Mouse (Mus musculus) heart, embryonic 12.5 days (tissue): ENCODE data around the gene Pdzd8. TPM values are rescaled to one million over a fixed set of nuclear protein-coding genes. Genes with fewer than 3 reads are reported as not detected.

Experiments used
- ATAC-seq: fragments of 200-750 bp; cut with Nextera tagmentation; 2 replicates; pipeline ENCODE4 v1.8.0; 2017; ENCODE audit warnings: moderate TSS enrichment, moderate library complexity; ENCODE audit not compliant: insufficient number of reproducible peaks, low FRiP score
- H3K27ac ChIP-seq: fragments of 300-500 bp; sonication (generic); 2 replicates; pipeline ENCODE4 v1.5.1; 2016; ENCODE audit warnings: mild to moderate bottlenecking, moderate library complexity; ENCODE audit not compliant: poor library complexity, severe bottlenecking
- H3K27me3 ChIP-seq: fragments of 300-500 bp; sonication (generic); replicated peaks from 2 replicates; pipeline ENCODE4 v1.6.1; 2016; ENCODE audit warnings: mild to moderate bottlenecking, moderate library complexity
- H3K36me3 ChIP-seq: fragments of 300-500 bp; sonication (generic); 2 replicates; pipeline ENCODE4 v1.6.1; 2016; ENCODE audit warnings: mild to moderate bottlenecking, moderate library complexity
- H3K4me1 ChIP-seq: fragments of 300-500 bp; sonication (generic); replicated peaks from 2 replicates; pipeline ENCODE4 v1.6.1; 2016; ENCODE audit warnings: mild to moderate bottlenecking
- H3K4me2 ChIP-seq: fragments of 300-500 bp; sonication (generic); 2 replicates; pipeline ENCODE4 v1.6.1; 2016; ENCODE audit warnings: mild to moderate bottlenecking, moderate library complexity
- H3K4me3 ChIP-seq: fragments of 300-500 bp; sonication (generic); 2 replicates; pipeline ENCODE4 v1.5.1; 2016; ENCODE audit warnings: mild to moderate bottlenecking
- H3K9ac ChIP-seq: fragments of 300-500 bp; sonication (generic); 2 replicates; pipeline ENCODE4 v1.6.1; 2016; ENCODE audit warnings: mild to moderate bottlenecking, moderate library complexity
- H3K9me3 ChIP-seq: fragments of 300-500 bp; sonication (generic); replicated peaks from 2 replicates; pipeline ENCODE4 v1.6.1; 2016; ENCODE audit warnings: mild to moderate bottlenecking, moderate library complexity
- WGBS: fragments of 180-500 bp; shearing (Covaris S2); methylation state at CpG from one replicate; pipeline ENCODE4 v1.1.7; 2016; 5-methylcytosine and 5-hydroxymethylcytosine counted together
- polyA plus RNA-seq: library from polyadenylated mRNA; unstranded; fragments of >200 nt; fragmentation: Nextera tagmentation; extraction: Ambion mirVana; gene quantifications from 2 replicates; pipeline ENCODE4 v1.2.1, GENCODE M21; 2016

The Pdzd8 gene
- polyA plus RNA-seq, 1 experiment from 2014 or later: 14.1 TPM

GRCm38 (mm10) chr19:59337872-59338681 is 7.5 kb downstream of the Pdzd8 start:
- Histone ChIP-seq H3K27ac (no peak overlapping the region), H3K9me3 (no peaks in the 10 kb centered on the region), H3K4me1 (peaks cover 7% of the 10 kb centered on the region), H3K9ac (no peak overlapping the region), H3K4me2 (no peak overlapping the region), H3K4me3 (no peak overlapping the region), H3K27me3 (no peaks in the 10 kb centered on the region), H3K36me3 (peaks cover 3% of the 10 kb centered on the region; the same call in 1 of the 2 replicates)
- 85% methylated on average over 3 of the region's 3 CpGs for WGBS
- no peak for ATAC-seq

GRCm38 (mm10) chr19:59336655-59337054 is 8.9 kb downstream of the Pdzd8 start:
- no peak overlapping the region for H3K9ac ChIP-seq
- H3K9me3 ChIP-seq: no peaks in the 10 kb centered on the region
- H3K4me3 ChIP-seq: no peak overlapping the region
- no peaks in the 10 kb centered on the region for H3K27me3 ChIP-seq
- WGBS: 85% methylated on average over 1 of the region's 1 CpGs
- H3K4me2 ChIP-seq: no peak overlapping the region
- H3K4me1 ChIP-seq: peaks cover 5% of the 10 kb centered on the region
- peaks cover 3% of the 10 kb centered on the region; the same call in 1 of the 2 replicates for H3K36me3 ChIP-seq
- H3K27ac ChIP-seq: no peak overlapping the region
- no peak for ATAC-seq

- H3K9ac ChIP-seq: no peak overlapping the region
- peaks cover 2% of the 10 kb centered on the region; the same call in 1 of the 2 replicates for H3K4me1 ChIP-seq
- no peak overlapping the region for H3K27ac ChIP-seq
- H3K4me2 ChIP-seq: no peak overlapping the region
- no peak overlapping the region for H3K4me3 ChIP-seq
- no peaks in the 10 kb centered on the region for H3K9me3 ChIP-seq
- H3K36me3 ChIP-seq: peaks cover 8% of the 10 kb centered on the region
- no peaks in the 10 kb centered on the region for H3K27me3 ChIP-seq
- no peak for ATAC-seq
These were observed 14.8 kb downstream of the Pdzd8 start for GRCm38 (mm10) chr19:59330816-59331225.

GRCm38 (mm10) chr19:59321990-59322389 is 23.6 kb downstream of the Pdzd8 start, which contains the start of gene Rps12-ps3:
Gene Rps12-ps3 (plus strand): TSS chr19:59322290.
- Histone ChIP-seq H3K4me2 (no peak within 1 kb of the TSS), H3K27me3 (no peaks in the 10 kb centered on the region), H3K27ac (no peak within 1 kb of the TSS), H3K4me1 (peaks cover 11% of the 10 kb centered on the region), H3K9me3 (no peaks in the 10 kb centered on the region), H3K36me3 (peaks cover 7% of the 10 kb centered on the region; the same call in 1 of the 2 replicates), H3K4me3 (no peak within 1 kb of the TSS), H3K9ac (no peak within 1 kb of the TSS)
- no peak for ATAC-seq
- 99% methylated on average over 14 of the region's 14 CpGs for WGBS

GRCm38 (mm10) chr19:59316571-59316970 is 29.0 kb downstream of the Pdzd8 start:
- H3K27me3 ChIP-seq: no peaks in the 10 kb centered on the region
- no peaks in the 10 kb centered on the region for H3K4me1 ChIP-seq
- peaks cover 11% of the 10 kb centered on the region for H3K36me3 ChIP-seq
- H3K9me3 ChIP-seq: no peaks in the 10 kb centered on the region
- no peak overlapping the region for H3K4me3 ChIP-seq
- no peak overlapping the region for H3K27ac ChIP-seq
- H3K9ac ChIP-seq: no peak overlapping the region
- H3K4me2 ChIP-seq: no peak overlapping the region
- ATAC-seq: no peak

GRCm38 (mm10) chr19:59315308-59315707 is 30.3 kb downstream of the Pdzd8 start:
- Histone ChIP-seq H3K4me3 (no peak overlapping the region), H3K27ac (no peak overlapping the region), H3K9ac (no peak overlapping the region), H3K27me3 (no peaks in the 10 kb centered on the region), H3K9me3 (no peaks in the 10 kb centered on the region), H3K36me3 (peaks cover 11% of the 10 kb centered on the region), H3K4me1 (no peaks in the 10 kb centered on the region), H3K4me2 (no peak overlapping the region)
- no peak for ATAC-seq

- Histone ChIP-seq H3K36me3 (peaks cover 6% of the 10 kb centered on the region; the same call in 1 of the 2 replicates), H3K9ac (no peak overlapping the region), H3K4me2 (no peak overlapping the region), H3K27ac (no peak overlapping the region), H3K9me3 (no peaks in the 10 kb centered on the region), H3K27me3 (no peaks in the 10 kb centered on the region), H3K4me1 (peaks cover 9% of the 10 kb centered on the region; the same call in 1 of the 2 replicates), H3K4me3 (no peak overlapping the region)
- WGBS: 72% methylated on average over 5 of the region's 5 CpGs
- ATAC-seq: no peak
These were observed 53.3 kb downstream of the Pdzd8 start for GRCm38 (mm10) chr19:59292183-59292839.

GRCm38 (mm10) chr19:59289811-59290210 is 55.8 kb downstream of the Pdzd8 start:
- Histone ChIP-seq H3K4me1 (peaks cover 9% of the 10 kb centered on the region; the same call in 1 of the 2 replicates), H3K9ac (no peak overlapping the region), H3K27ac (no peak overlapping the region), H3K4me3 (no peak overlapping the region), H3K27me3 (no peaks in the 10 kb centered on the region), H3K9me3 (no peaks in the 10 kb centered on the region), H3K4me2 (no peak overlapping the region), H3K36me3 (peaks cover 4% of the 10 kb centered on the region; the same call in 1 of the 2 replicates)
- ATAC-seq: no peak
- 72% methylated on average over 6 of the region's 6 CpGs for WGBS

- H3K9ac ChIP-seq: no peak overlapping the region
- H3K36me3 ChIP-seq: peaks cover 4% of the 10 kb centered on the region; the same call in 1 of the 2 replicates
- no peaks in the 10 kb centered on the region for H3K9me3 ChIP-seq
- H3K27me3 ChIP-seq: no peaks in the 10 kb centered on the region
- H3K4me3 ChIP-seq: no peak overlapping the region
- H3K4me1 ChIP-seq: peaks cover 9% of the 10 kb centered on the region; the same call in 1 of the 2 replicates
- ATAC-seq: no peak
- no peak overlapping the region for H3K27ac ChIP-seq
- H3K4me2 ChIP-seq: no peak overlapping the region
These were observed 56.5 kb downstream of the Pdzd8 start for GRCm38 (mm10) chr19:59289042-59289441.

GRCm38 (mm10) chr19:59282001-59282400 is 63.6 kb downstream of the Pdzd8 start:
- H3K4me2 ChIP-seq: no peak overlapping the region
- peaks cover 12% of the 10 kb centered on the region for H3K36me3 ChIP-seq
- 72% methylated on average over 3 of the region's 3 CpGs for WGBS
- H3K9me3 ChIP-seq: no peaks in the 10 kb centered on the region; the same call in 1 of the 2 replicates
- H3K4me1 ChIP-seq: no peaks in the 10 kb centered on the region
- H3K27ac ChIP-seq: no peak overlapping the region
- H3K9ac ChIP-seq: no peak overlapping the region
- no peak for ATAC-seq
- H3K27me3 ChIP-seq: no peaks in the 10 kb centered on the region
- no peak overlapping the region for H3K4me3 ChIP-seq

- Histone ChIP-seq H3K4me3 (no peak overlapping the region), H3K27me3 (no peaks in the 10 kb centered on the region), H3K9ac (no peak overlapping the region), H3K4me1 (no peaks in the 10 kb centered on the region), H3K27ac (0 out of 2 replicates have a peak overlapping the region, but pooled peaks have one; percentile 6), H3K36me3 (peaks cover 9% of the 10 kb centered on the region), H3K4me2 (no peak overlapping the region), H3K9me3 (no peaks in the 10 kb centered on the region; the same call in 1 of the 2 replicates)
- no peak for ATAC-seq
These were observed 64.7 kb downstream of the Pdzd8 start for GRCm38 (mm10) chr19:59280841-59281240.
